Mouse (Mus musculus) pancreas, adult 10 weeks (tissue): ENCODE measurements around the gene Clec4b2. TPM values are rescaled to one million over a fixed set of nuclear protein-coding genes. Genes with fewer than 3 reads are reported as not detected.

Experiments
- polyA plus RNA-seq: library from polyadenylated mRNA; stranded (reverse); fragments of 350-450 nt; fragmentation: Illumina TruSeq; extraction: RNeasy Lipid Tissue Mini Kit (QIAGEN cat#74804); gene quantifications from one replicate; pipeline ENCODE4 v1.2.3, GENCODE M21; 2015; ENCODE audit warnings: low read depth, low replicate concordance; ENCODE audit not compliant: insufficient read depth

The Clec4b2 gene
- polyA plus RNA-seq = not detected

DNA sequence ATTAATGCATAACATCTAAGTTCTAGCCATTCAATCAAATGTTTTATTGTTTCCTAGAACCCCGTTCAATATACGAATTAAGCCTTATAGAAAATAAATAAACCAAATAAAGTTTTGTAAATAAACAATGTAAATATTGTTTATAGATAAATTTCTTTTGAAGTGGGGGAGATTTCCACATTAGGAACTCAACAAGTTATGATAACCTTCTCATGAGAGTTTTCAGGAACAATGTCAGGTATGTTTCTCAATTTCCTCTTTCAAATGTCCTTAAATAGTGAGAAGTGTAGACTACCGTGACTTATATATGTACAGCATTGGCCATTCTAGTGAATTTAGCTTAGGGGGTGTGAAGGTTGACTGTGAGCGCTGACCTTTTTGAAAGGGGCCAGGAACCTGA is at the start of gene Clec4b2:
TSS of gene Clec4b2 (plus strand) at position 301 of the 400 bp plus-strand sequence.

DNA sequence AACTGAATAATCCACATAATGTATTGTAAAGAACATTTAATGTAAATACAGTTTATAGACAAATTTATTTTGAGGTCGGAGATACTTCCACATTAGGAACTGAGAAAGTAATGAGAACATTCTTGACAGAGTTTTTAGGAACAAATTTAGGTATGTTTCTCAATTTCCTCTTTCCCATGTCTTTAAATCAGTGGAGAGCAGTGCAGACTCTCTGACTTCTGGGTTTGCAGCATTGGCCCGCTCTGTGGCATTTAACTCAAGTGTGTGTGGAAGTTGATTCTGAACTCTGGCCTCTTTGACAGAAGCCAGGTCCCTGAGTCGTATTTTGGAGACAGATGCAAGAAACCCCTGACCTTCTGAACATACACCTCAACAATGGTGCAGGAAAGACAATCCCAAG is 57.0 kb downstream of the Clec4b2 start, which contains the start of gene Clec4n:
TSS of gene Clec4n (plus strand) at position 200 of the 400 bp plus-strand sequence.

Other genes with a start within 250 kb of the Clec4b2 start
- gene Clec4a3, start 220.4 kb upstream of the Clec4b2 start, polyA plus RNA-seq = 2.5 TPM
- gene Clec4a4, start 182.5 kb upstream of the Clec4b2 start, polyA plus RNA-seq = not detected
- gene Clec4b1, start 122.9 kb upstream of the Clec4b2 start, polyA plus RNA-seq = not detected
- gene Clec4a2, start 66.5 kb upstream of the Clec4b2 start, polyA plus RNA-seq = 1.5 TPM
- gene Clec4n, start 57.0 kb downstream of the Clec4b2 start, polyA plus RNA-seq = not detected
- not detected for gene Clec4d, start 89.2 kb downstream of the Clec4b2 start, polyA plus RNA-seq
- not detected for gene Clec4e, start 117.0 kb downstream of the Clec4b2 start, polyA plus RNA-seq
- not detected for gene Vmn2r19, start 135.4 kb downstream of the Clec4b2 start, polyA plus RNA-seq
- not detected for gene Vmn2r20, start 245.2 kb downstream of the Clec4b2 start, polyA plus RNA-seq